Mouse (Mus musculus) heart, postnatal 0 days (tissue): ENCODE results near the gene Myo10.

Experiments
- CTCF ChIP-seq: IDR thresholded peaks from 2 replicates; pipeline ENCODE4 v1.5.1; 2016; ENCODE audit warnings: antibody characterized with exemption, control low read depth, low read depth
- EP300 ChIP-seq: IDR thresholded peaks from 2 replicates; pipeline ENCODE4 v1.6.1; 2016; ENCODE audit warnings: antibody characterized with exemption, low read depth

DNA sequence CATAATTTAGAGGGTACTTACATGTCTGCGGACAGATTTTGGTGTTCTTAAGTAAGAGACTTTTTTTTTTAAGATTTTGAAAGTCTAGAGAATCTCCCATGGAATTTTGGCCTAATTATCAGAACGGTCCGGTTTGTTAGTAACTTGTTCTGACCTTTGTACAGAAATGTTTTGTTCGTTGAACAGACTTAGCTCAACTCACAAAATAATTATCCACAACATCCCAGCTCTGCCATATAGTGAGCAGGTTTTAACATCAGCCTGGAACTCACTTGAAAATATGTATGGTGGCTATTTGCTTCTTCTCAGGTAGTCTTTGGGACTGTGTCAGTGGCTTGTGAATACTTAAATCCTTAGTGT, 68.4 kb downstream of the Myo10 start:
- TF ChIP-seq CTCF (no peak), EP300 (no peak)
